Mouse (Mus musculus): ENCODE data around the gene Cbx4. TPM values are rescaled to one million over a fixed set of nuclear protein-coding genes. Genes with fewer than 3 reads are reported as not detected.

The Cbx4 gene
- 10 to 100 TPM; 40.8 to 45.2 TPM for total RNA-seq (2021)

DNA sequence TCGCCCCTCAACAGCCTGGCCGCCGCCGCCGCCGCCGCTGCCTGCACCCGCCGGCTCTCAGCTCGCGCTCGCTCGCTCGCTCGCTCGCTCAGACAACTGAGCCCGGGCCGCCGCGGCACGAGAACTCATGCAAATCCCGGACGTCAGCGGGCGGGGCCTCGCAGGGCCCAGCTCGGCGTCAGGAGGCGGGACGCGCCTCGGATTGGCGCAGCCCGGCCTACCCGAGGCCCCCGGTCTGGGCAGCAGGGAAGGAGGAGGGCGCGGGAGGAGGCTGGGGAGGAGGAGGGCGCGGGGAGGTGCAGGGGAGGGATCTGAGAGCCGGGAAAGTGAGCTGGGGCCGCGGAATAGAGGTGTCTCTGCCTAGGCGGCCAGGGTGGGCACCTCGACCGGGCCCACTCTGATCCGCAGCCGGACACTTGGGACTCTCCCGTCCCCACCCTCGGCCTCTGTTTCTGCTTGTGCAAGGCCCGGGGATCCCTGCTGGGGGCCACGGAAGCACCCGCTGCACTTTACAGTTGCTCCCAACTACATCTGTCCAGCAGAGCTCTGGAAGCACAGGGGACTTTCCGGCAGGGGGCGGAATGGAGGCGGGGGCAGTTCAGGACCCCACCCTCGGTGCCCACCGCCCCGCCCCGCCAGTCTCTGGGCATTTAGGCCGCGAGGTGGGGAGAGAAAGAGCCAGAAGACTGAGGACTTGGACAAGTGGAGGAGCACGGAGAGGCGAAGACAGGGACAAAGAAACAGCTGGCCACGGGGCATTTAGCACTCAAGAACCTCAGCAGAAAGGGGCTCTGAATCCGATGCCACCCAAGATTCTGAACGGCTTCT lies at the start of gene Cbx4:
Gene Cbx4 (minus strand): TSS at position 78 of the 828 bp plus-strand sequence.
- peak; percentile 96 for DNase-seq
- intact Hi-C loops (cut with DNase I), result loop anchor here (10.0 kb wide), 1 partner anchor 108 kb away; no protein-coding TSS in a partner anchor

GRCm38 (mm10) chr11:119134586-119134985 lies 48.6 kb upstream of the Cbx4 start:
- peak; percentile 58 for DNase-seq
- intact Hi-C loops (cut with DNase I), result no loop called here

- intact Hi-C loops (cut with DNase I), result no loop called here
- DNase-seq, result peak; percentile 60
Measured at GRCm38 (mm10) chr11:119133437-119134221, 47.6 kb upstream of the Cbx4 start.

DNA sequence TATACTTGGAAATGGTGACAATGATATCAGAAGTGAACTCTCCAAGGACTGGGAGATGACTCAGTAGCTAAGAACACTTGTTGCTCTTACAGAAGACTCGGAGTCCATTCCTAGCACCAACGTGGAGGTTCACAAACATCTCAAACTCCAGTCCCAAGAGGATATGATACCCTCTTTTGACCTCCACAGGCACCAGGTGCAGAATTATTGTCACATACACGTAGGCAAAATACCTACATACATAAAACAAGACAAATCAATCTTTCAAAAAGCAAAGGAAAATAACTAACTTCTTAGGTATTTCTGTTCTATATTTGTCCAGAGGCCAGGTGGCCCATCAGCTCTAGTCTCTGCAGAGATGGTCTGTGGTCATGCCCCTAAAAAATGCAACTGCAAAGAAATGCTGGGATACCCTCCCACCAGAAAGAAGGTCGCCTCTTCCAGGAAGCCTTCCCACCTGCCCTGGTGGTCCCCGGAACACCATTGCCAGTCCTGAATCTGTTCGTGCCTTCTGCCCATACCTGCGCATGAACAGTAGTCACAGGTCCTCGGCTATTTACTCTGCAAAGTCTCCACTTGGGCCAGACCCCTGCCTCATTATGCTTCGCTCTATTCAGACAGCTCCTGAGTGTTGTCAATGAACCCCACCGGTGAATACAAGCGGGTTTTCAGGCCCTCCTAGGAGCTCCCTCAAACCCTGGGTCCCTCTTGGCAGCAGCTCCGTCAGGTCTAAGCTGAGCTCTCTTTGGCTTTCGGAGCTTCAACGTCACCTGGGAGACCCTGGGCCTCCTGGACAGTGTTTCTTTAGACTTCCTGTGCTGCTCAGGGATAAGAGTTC lies 46.4 kb upstream of the Cbx4 start:
- intact Hi-C loops (cut with DNase I), result no loop called here
- DNase-seq, result no peak

- intact Hi-C loops (cut with DNase I), result no loop called here
- DNase-seq, result no peak
Measured at GRCm38 (mm10) chr11:119130081-119130765, 44.2 kb upstream of the Cbx4 start.

DNA sequence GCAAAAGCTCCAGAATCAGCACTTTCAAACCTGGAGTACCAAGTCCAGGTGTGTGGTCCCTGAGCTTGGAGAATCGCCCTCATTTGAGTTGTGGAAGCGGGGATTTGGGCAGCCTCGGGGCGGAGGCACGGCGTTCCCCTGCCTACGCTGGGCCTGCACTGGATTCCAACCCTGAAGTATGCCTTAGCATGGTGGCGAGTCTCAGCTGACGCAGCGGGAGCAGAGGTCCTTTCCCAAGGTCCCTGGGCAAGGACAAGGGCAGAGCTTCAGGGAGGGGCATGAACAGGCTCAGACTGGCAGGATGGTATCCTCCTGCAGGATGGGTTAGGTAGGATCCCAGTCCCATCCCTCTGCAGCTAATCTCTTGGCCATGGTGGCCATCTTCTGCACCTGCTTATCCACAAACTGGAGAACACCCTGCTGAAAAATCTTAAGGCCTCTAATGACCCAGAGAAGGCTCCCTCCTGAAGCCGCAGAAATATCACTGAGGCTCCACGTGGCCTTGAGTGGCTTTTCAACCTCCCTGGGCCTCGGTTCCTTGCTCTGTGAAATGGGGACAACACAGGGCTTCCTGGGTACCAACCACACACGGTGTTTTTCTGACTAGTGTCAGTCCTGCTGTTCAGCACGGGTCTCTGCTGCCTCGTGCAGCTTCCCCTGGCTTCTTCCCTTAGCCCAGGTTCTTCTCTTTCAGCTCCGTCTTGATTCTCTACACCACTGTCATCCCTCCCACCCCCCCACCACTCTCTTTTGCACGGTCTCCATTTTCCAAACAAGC lies 43.4 kb upstream of the Cbx4 start:
- intact Hi-C loops (cut with DNase I), result no loop called here
- no peak for DNase-seq

DNA sequence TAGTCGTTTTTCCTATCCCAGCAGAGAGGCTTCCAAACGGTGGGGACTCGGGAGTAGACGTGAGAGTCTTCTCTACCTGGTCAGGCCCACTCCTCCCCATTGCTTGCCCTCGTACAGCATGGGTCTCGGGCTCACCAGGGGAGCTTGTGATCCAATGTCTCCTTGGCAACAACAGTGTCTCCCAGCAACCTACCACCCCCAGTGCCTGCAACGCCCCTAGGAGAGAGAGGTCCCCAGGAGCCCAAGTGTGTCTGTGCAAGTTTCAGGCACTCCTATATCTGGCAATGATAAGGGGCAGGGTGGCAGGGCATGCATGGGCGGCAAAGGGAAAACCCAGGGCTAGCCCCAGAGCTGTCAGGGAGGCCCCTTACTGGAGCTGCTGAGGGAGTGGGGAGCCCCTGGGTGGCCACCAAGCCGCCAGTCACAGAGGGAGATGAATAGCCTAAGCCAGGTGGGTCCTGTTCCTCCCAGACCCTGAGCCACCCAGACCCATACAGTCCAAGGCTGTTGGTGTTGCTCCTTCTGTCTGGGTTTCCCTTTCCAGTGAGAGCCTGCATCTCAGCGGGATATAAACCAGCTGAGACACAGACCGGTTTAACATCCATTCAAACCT lies 42.8 kb upstream of the Cbx4 start:
- intact Hi-C loops (cut with DNase I), result no loop called here
- DNase-seq, result no peak

DNA sequence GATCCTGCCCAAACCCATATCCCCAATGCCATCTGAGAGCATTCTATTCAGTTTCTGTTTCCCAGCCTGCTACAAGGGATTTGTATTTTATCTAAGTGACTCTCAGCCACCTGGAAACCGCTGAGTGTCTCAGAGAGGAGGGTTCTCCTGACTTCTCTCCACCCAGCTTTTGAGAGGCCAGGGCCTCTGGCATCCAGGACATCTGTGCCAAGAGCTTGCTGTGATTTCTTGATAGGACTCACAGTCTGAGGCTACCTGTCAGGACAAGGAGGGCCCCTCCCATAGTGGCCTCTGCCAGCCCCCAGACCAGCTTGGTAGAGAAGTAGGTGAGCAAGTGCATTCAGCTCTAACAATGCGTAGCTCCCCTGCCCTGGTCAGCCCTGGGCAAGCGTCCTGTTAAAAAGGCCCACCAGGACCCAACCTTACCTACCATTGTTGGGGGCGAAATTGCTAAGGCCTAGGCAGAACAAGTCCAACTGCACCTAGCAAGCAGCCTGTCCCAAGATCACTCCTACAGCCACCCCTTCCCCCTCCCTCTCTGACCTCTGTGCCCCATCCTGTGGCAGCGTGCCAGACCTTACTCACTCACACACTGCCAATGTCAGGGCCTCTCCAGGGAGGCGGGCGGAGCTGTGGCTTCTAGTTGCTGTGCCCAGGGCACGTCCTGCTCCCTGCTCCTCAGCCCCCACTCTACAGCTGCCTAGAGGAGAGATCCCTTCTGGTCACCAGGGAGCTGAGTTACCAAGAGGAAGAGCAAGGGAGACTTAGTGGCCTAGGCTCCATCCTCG lies 41.9 kb upstream of the Cbx4 start:
- intact Hi-C loops (cut with DNase I), result no loop called here
- peak; percentile 44 for DNase-seq

DNA sequence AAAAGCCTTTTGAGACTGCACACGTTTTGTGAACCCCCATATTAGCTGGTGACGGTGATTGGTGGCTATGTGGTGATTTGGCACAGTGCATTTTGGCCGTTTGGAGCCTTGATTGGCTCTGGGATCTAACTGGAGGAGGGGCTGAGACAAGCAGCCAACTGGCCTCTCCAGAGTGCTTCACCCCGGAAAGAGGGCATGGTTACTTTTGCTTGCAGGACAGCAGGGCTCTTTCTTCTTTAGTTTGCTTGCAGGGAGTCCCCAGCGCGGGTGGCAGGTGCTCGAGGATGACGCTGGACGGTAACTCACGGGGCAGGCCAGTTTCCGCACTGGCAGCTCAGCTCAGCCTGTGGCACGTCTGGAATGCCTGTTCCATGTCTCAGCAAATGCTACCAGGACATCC lies 41.1 kb upstream of the Cbx4 start:
- intact Hi-C loops (cut with DNase I), result no loop called here
- DNase-seq, result no peak

DNA sequence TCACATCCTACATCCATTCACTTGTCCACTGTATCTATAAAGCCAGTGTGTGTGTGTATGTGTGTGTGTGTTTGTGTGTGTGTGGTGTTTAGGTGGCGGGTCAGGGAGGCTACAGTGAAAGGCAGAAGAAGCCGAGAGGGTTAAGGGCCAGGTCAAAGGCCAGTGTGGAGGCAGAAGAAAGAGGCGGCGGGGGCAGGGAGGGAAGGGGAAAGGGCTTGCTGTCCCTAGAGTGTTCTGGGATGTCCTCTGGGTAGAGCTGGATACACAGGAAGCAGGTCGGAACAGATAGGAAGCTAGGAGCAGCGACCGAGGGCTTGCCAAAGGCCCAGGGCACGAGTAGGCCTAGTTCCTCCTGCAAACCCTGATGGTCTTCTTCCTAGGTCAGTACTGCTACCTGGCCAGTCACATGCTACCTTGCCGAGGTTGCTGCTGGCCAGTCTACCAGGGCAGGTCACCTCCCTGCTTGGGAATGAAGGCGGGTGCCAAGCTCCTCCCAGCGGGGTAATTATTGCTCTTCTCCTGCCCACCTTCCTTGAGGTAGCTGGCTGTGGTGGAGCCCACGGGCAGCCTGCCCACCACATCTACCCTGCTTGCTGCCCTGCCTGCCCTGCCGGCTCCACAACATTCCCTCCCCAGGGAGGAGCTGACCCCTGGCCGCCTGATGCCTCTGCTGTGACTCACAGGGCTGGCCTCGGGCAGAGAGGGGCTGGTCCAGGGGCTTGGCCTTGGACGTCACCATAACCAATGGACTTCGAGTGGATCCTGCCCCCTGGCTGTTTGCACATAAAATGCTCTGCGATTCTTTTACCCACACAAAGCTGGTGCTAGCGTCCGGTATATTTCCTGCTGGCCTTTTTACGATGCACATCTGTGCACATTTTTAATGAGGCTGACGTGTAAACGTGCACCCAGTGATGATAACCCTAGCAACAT lies 40.2 kb upstream of the Cbx4 start:
- intact Hi-C loops (cut with DNase I), result no loop called here
- peak; percentile 64 for DNase-seq

- no peak for DNase-seq
- intact Hi-C loops (cut with DNase I), result no loop called here
Measured at GRCm38 (mm10) chr11:119124536-119124935, 38.5 kb upstream of the Cbx4 start.

DNA sequence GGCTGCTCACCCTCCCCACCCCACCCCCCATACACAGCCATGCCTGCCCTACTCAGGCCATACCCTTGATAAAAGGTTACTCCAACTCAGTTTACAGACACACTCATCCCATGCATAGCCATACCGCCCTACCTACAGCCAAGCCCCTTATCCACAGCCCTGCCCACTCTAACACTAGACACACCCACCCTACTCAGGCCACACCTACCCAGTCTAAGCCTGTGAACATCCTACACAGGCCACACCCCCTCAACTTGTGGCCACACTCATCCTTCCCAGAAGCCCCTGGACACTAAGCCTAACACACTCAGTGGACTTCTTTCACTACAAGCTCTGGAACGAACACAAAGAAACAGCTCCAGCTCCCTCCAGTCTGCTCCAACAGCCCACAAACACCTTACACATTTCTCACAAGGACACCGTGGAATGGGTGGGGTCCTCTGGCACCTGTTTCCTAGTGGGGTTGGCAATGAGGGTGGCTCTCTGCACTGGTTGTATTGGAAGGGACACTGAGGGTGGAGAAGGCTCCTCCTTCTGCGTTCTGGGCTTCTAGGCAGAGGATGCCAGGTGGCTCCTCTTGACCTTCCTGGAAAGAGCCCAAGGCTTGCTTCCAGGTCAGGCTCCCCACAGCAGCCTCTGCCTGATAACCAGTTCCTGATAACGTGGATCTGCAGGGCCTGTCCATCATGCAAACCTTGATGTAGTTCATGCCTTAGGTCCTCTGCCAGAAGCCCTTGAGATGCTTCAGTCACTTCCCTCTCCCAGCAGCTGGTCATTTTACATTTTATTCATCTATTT lies 37.7 kb upstream of the Cbx4 start:
- no peak for DNase-seq
- intact Hi-C loops (cut with DNase I), result no loop called here

- intact Hi-C loops (cut with DNase I), result no loop called here
- peak; percentile 53 for DNase-seq
Measured at GRCm38 (mm10) chr11:119122396-119122795, 36.4 kb upstream of the Cbx4 start.

GRCm38 (mm10) chr11:119118905-119119304 lies 32.9 kb upstream of the Cbx4 start:
- DNase-seq, result no peak
- intact Hi-C loops (cut with DNase I), result no loop called here

GRCm38 (mm10) chr11:119117945-119118344 lies 31.9 kb upstream of the Cbx4 start:
- no peak for DNase-seq
- intact Hi-C loops (cut with DNase I), result no loop called here

GRCm38 (mm10) chr11:119116992-119117391 lies 31.0 kb upstream of the Cbx4 start:
- intact Hi-C loops (cut with DNase I), result no loop called here

GRCm38 (mm10) chr11:119112721-119113120 lies 26.7 kb upstream of the Cbx4 start:
- intact Hi-C loops (cut with DNase I), result no loop called here

More at GRCm38 (mm10) chr11:119116992-119117391, 31.0 kb upstream of the Cbx4 start:
- no peak for DNase-seq

More at GRCm38 (mm10) chr11:119112721-119113120, 26.7 kb upstream of the Cbx4 start:
- no peak for DNase-seq
